Mouse (Mus musculus) stomach, postnatal 0 days (tissue): ENCODE results near the gene Tnni2. TPM values are rescaled to one million over a fixed set of nuclear protein-coding genes. Genes with fewer than 3 reads are reported as not detected.

Source experiments
- ATAC-seq: fragments of 200-750 bp; cut with Nextera tagmentation; 2 replicates; pipeline ENCODE4 v1.8.0; 2017; ENCODE audit not compliant: low FRiP score, low TSS enrichment
- DNase-seq: peaks from one replicate; pipeline ENCODE4 v3.0.0-alpha.2; 2016; ENCODE audit warnings: low spot score
- H3K27ac ChIP-seq: fragments of 300-500 bp; sonication (generic); replicated peaks from 2 replicates; pipeline ENCODE4 v1.5.1; 2014; ENCODE audit warnings: mild to moderate bottlenecking, control low read depth
- H3K27me3 ChIP-seq: fragments of 300-500 bp; sonication (generic); 2 replicates; pipeline ENCODE4 v1.6.1; 2014; ENCODE audit warnings: low read length; ENCODE audit not compliant: control insufficient read depth, insufficient read depth
- H3K36me3 ChIP-seq: fragments of 300-500 bp; sonication (generic); 2 replicates; pipeline ENCODE4 v1.6.1; 2014; ENCODE audit warnings: low read length, mixed read lengths; ENCODE audit not compliant: control insufficient read depth, insufficient read depth
- H3K4me1 ChIP-seq: fragments of 300-500 bp; sonication (generic); replicated peaks from 2 replicates; pipeline ENCODE4 v1.6.1; 2014; ENCODE audit warnings: antibody characterized with exemption; ENCODE audit not compliant: control insufficient read depth, insufficient read depth
- H3K4me2 ChIP-seq: fragments of 300-500 bp; sonication (generic); replicated peaks from 2 replicates; pipeline ENCODE4 v1.6.1; 2014; ENCODE audit warnings: low read depth, mild to moderate bottlenecking, control low read depth, moderate library complexity
- H3K4me3 ChIP-seq: fragments of 300-500 bp; sonication (generic); 2 replicates; pipeline ENCODE4 v1.5.1; 2014; ENCODE audit warnings: low read depth, low read length, control low read depth
- H3K9ac ChIP-seq: fragments of 300-500 bp; sonication (generic); 2 replicates; pipeline ENCODE4 v1.6.1; 2014; ENCODE audit warnings: mild to moderate bottlenecking, low read length, control low read depth, mixed read lengths
- H3K9me3 ChIP-seq: fragments of 300-500 bp; sonication (generic); 2 replicates; pipeline ENCODE4 v1.6.1; 2016; ENCODE audit warnings: low read length; ENCODE audit not compliant: control insufficient read depth
- CTCF ChIP-seq: IDR thresholded peaks from 2 replicates; pipeline ENCODE4 v1.5.1; 2016; ENCODE audit warnings: antibody characterized with exemption, low read depth, mild to moderate bottlenecking, moderate library complexity
- EP300 ChIP-seq: optimal IDR thresholded peaks from 2 replicates; pipeline ENCODE3; 2016; ENCODE audit warnings: antibody characterized with exemption
- WGBS: fragments of 180-500 bp; shearing (Covaris S2); extraction: QIAGEN DNeasy Blood & Tissue Kit; methylation state at CpG from one replicate; pipeline ENCODE4 v1.1.7; 2014; 5-methylcytosine and 5-hydroxymethylcytosine counted together
- polyA plus RNA-seq: library from polyadenylated mRNA; unstranded; fragments of >200 nt; fragmentation: Nextera tagmentation; extraction: Ambion mirVana; gene quantifications from 2 replicates; pipeline ENCODE4 v1.2.1, GENCODE M21; 2015

The Tnni2 gene
- polyA plus RNA-seq, 1 experiment from 2014 or later: 19.1 TPM

- ATAC-seq: no peak
- H3K4me1 ChIP-seq: peaks cover 8% of the 10 kb centered on the region
- no peaks in the 10 kb centered on the region for H3K27me3 ChIP-seq
- TF ChIP-seq CTCF: no peak
- DNase-seq: no peak
- peak overlapping the region; percentile 40 for H3K4me2 ChIP-seq
- H3K4me3 ChIP-seq: peak overlapping the region; percentile 8; the same call in 1 of the 2 replicates
- H3K9me3 ChIP-seq: no peaks in the 10 kb centered on the region
- 73% methylated on average over 4 of the region's 4 CpGs for WGBS
- H3K9ac ChIP-seq: peak overlapping the region; percentile 35
- peak overlapping the region; percentile 97 for H3K27ac ChIP-seq
- no peaks in the 10 kb centered on the region for H3K36me3 ChIP-seq
Measured at GRCm38 (mm10) chr7:142472936-142473335, 31.3 kb downstream of the Tnni2 start.

GRCm38 (mm10) chr7:142473476-142473875 lies 31.9 kb downstream of the Tnni2 start:
- H3K4me2 ChIP-seq: peak overlapping the region; percentile 40
- H3K4me3 ChIP-seq: peak overlapping the region; percentile 8; the same call in 1 of the 2 replicates
- H3K36me3 ChIP-seq: no peaks in the 10 kb centered on the region
- TF ChIP-seq CTCF (no peak), EP300 (no peak)
- peak overlapping the region; percentile 97 for H3K27ac ChIP-seq
- H3K9me3 ChIP-seq: no peaks in the 10 kb centered on the region
- DNase-seq (no peak), ATAC-seq (no peak)
- H3K4me1 ChIP-seq: peaks cover 8% of the 10 kb centered on the region
- H3K27me3 ChIP-seq: no peaks in the 10 kb centered on the region
- 73% methylated on average over 2 of the region's 2 CpGs for WGBS
- H3K9ac ChIP-seq: 0 out of 2 replicates have a peak overlapping the region, but pooled peaks have one; percentile 23

- TF ChIP-seq EP300 (no peak), CTCF (no peak)
- Histone ChIP-seq H3K4me2 (peak overlapping the region; percentile 60), H3K27ac (peak overlapping the region; percentile 97), H3K36me3 (no peaks in the 10 kb centered on the region), H3K4me3 (peak overlapping the region; percentile 51), H3K27me3 (no peaks in the 10 kb centered on the region), H3K4me1 (peaks cover 8% of the 10 kb centered on the region), H3K9ac (peak overlapping the region; percentile 82), H3K9me3 (no peaks in the 10 kb centered on the region)
- peak; percentile 67 for ATAC-seq
- DNase-seq: peak; percentile 46
- 31% methylated on average over 13 of the region's 14 CpGs for WGBS
Measured at GRCm38 (mm10) chr7:142474799-142475198, 33.2 kb downstream of the Tnni2 start.

GRCm38 (mm10) chr7:142475641-142476040 lies 34.0 kb downstream of the Tnni2 start:
- 48% methylated on average over 7 of the region's 7 CpGs for WGBS
- Histone ChIP-seq H3K9ac (peak overlapping the region; percentile 82), H3K4me3 (peak overlapping the region; percentile 51), H3K9me3 (no peaks in the 10 kb centered on the region), H3K27ac (peak overlapping the region; percentile 97), H3K27me3 (no peaks in the 10 kb centered on the region), H3K36me3 (no peaks in the 10 kb centered on the region; the same call in 1 of the 2 replicates), H3K4me1 (peaks cover 4% of the 10 kb centered on the region), H3K4me2 (peak overlapping the region; percentile 60)
- no peak for TF ChIP-seq CTCF
- TF ChIP-seq EP300: no peak
- ATAC-seq: no peak
- no peak for DNase-seq

- Histone ChIP-seq H3K4me3 (peak overlapping the region; percentile 51), H3K27ac (peak overlapping the region; percentile 97), H3K4me1 (peaks cover 7% of the 10 kb centered on the region), H3K27me3 (no peaks in the 10 kb centered on the region), H3K36me3 (no peaks in the 10 kb centered on the region; the same call in 1 of the 2 replicates), H3K9me3 (no peaks in the 10 kb centered on the region), H3K4me2 (peak overlapping the region; percentile 60), H3K9ac (peak overlapping the region; percentile 82)
- 76% methylated on average over 5 of the region's 5 CpGs for WGBS
- TF ChIP-seq EP300: no peak
- DNase-seq: no peak
- no peak for ATAC-seq
Measured at GRCm38 (mm10) chr7:142476271-142476670, 34.7 kb downstream of the Tnni2 start.

- TF ChIP-seq EP300 (no peak), CTCF (no peak)
- ATAC-seq: no peak
- peaks cover 10% of the 10 kb centered on the region for H3K4me1 ChIP-seq
- no peak for DNase-seq
- H3K27me3 ChIP-seq: no peaks in the 10 kb centered on the region
- WGBS: 50% methylated on average over 13 of the region's 13 CpGs
- H3K4me2 ChIP-seq: peak overlapping the region; percentile 60
- peak overlapping the region; percentile 97 for H3K27ac ChIP-seq
- H3K9ac ChIP-seq: peak overlapping the region; percentile 82
- H3K9me3 ChIP-seq: no peaks in the 10 kb centered on the region
- H3K36me3 ChIP-seq: no peaks in the 10 kb centered on the region; the same call in 1 of the 2 replicates
- H3K4me3 ChIP-seq: peak overlapping the region; percentile 51
Measured at GRCm38 (mm10) chr7:142476795-142477452, 35.3 kb downstream of the Tnni2 start.
